Comparison of ENCODE assay signal across 8 mouse cellular contexts in the genomic region with DNA sequence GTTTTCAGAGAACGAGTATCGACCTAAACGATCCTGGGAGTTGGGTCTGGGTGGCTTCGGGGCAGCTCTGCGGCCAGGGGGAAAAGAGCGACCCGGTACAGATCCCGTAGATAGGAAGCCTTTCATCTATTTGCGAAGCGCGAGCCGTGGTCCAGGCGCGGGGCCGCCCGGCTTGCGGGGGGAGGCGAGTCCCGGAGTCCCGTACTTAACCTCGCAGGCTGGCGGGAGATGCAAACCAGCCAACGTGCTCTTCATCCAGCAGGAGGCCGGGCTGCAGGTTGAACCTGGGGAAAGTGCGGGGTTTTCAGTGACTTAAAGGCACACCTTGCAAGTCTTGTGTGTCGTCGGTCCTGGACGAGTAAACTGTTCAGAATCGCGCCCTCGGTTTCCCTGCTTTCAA. TPM values are rescaled to one million over a fixed set of nuclear protein-coding genes. Genes with fewer than 3 reads are reported as not detected.
DNase-seq lines count a peak whose midpoint lies in the region; ATAC-seq and TF ChIP-seq lines count a peak whose summit lies in the region.

No protein-coding gene starts in this region.

- ATAC-seq in kidney, embryonic 14.5 days (ENCODE audit: low FRiP score, low TSS enrichment) = no peak
- ATAC-seq in common myeloid progenitor, adult 5-6 weeks (replicated peaks; ENCODE audit: low read depth, poor library complexity, severe bottlenecking) = peak; percentile 37
- no peak for ATAC-seq in hindbrain, embryonic 15.5 days (ENCODE audit: low FRiP score, low read depth)

- H3K27me3 ChIP-seq in kidney, embryonic 14.5 days (ENCODE audit: control insufficient read depth, insufficient read depth, low read length) = no peaks in the 10 kb centered on the region
- H3K27me3 ChIP-seq in ES-Bruce4 (ENCODE audit: control insufficient read depth, insufficient read depth, low read length, poor library complexity, severe bottlenecking) = no peaks in the 10 kb centered on the region
- H3K27me3 ChIP-seq in hindbrain, embryonic 15.5 days = no peaks in the 10 kb centered on the region

- H3K9me3 ChIP-seq in kidney, embryonic 14.5 days (ENCODE audit: control insufficient read depth, low read length) = no peaks in the 10 kb centered on the region
- H3K9me3 ChIP-seq in ES-Bruce4 (replicated peaks; ENCODE audit: control insufficient read depth, insufficient read depth, low read length, poor library complexity, severe bottlenecking) = no peaks in the 10 kb centered on the region
- H3K9me3 ChIP-seq in hindbrain, embryonic 15.5 days = no peaks in the 10 kb centered on the region

- TF ChIP-seq CTCF in ES-Bruce4 (IDR thresholded peaks at IDR 0.05; ENCODE audit: low read depth, low read length) = no peak

- peaks cover 45% of the 10 kb centered on the region for H3K36me3 ChIP-seq in kidney, embryonic 14.5 days (ENCODE audit: control insufficient read depth, insufficient read depth, low read length)
- H3K36me3 ChIP-seq in ES-Bruce4 (ENCODE audit: control insufficient read depth, insufficient read depth, low read length, poor library complexity, severe bottlenecking) (peaks cover 43% of the 10 kb centered on the region), macrophage (ENCODE audit: inconsistent target) (peaks cover 34% of the 10 kb centered on the region; the same call in 1 of the 2 replicates)
- H3K36me3 ChIP-seq in hindbrain, embryonic 15.5 days = peaks cover 41% of the 10 kb centered on the region

- no peak for DNase-seq in kidney, adult 11 months
- DNase-seq in adrenal gland, postnatal 10 days = no peak
- DNase-seq in cerebellum, adult 8-10 months = no peak

- no peak for TF ChIP-seq POLR2A in ES-Bruce4 (IDR thresholded peaks at IDR 0.05; ENCODE audit: insufficient read depth, low read length)

- H3K9ac ChIP-seq in kidney, embryonic 14.5 days (ENCODE audit: low read depth, low read length) = peak overlapping the region; percentile 91
- H3K9ac ChIP-seq in ES-Bruce4 (ENCODE audit: low read depth, poor library complexity, severe bottlenecking) = peak overlapping the region; percentile 89
- H3K9ac ChIP-seq in hindbrain, embryonic 15.5 days = peak overlapping the region; percentile 83

- under 1% methylated on average over 31 of the region's 31 CpGs for WGBS in kidney, embryonic 14.5 days
- WGBS in hindbrain, embryonic 15.5 days = under 1% methylated on average over 31 of the region's 31 CpGs
- 1% methylated on average over 31 of the region's 31 CpGs for WGBS in macrophage (ENCODE audit: missing documents)

- peak overlapping the region; percentile 83 for H3K4me3 ChIP-seq in kidney, embryonic 14.5 days (ENCODE audit: low read length)
- H3K4me3 ChIP-seq in ES-Bruce4 (ENCODE audit: low read depth, low read length) = peak overlapping the region; percentile 98
- H3K4me3 ChIP-seq in hindbrain, embryonic 15.5 days = peak overlapping the region; percentile 78
- peak overlapping the region; percentile 80 for H3K4me3 ChIP-seq in macrophage (ENCODE audit: inconsistent target)

- TF ChIP-seq EP300 in ES-Bruce4 (IDR thresholded peaks at IDR 0.05; ENCODE audit: insufficient read depth, low read depth, low read length) = no peak

- H3K79me2 ChIP-seq in macrophage (ENCODE audit: inconsistent target) = peaks cover 25% of the 10 kb centered on the region; the same call in 1 of the 2 replicates

- H3K4me2 ChIP-seq in kidney, embryonic 14.5 days (replicated peaks; ENCODE audit: low read depth, low read length) = peak overlapping the region; percentile 51
- H3K4me2 ChIP-seq in hindbrain, embryonic 15.5 days = peak overlapping the region; percentile 73

- peak overlapping the region; percentile 67; the same call in 1 of the 2 replicates for H3K27ac ChIP-seq in kidney, embryonic 14.5 days (ENCODE audit: low read depth, low read length)
- 0 out of 2 replicates have a peak overlapping the region, but pooled peaks have one; percentile 1 for H3K27ac ChIP-seq in ES-Bruce4 (ENCODE audit: insufficient read depth, low read length)
- H3K27ac ChIP-seq in hindbrain, embryonic 15.5 days (replicated peaks) = peak overlapping the region; percentile 84
- H3K27ac ChIP-seq in macrophage = no peak overlapping the region

- peaks cover 15% of the 10 kb centered on the region; the same call in 1 of the 2 replicates for H3K4me1 ChIP-seq in kidney, embryonic 14.5 days (ENCODE audit: control insufficient read depth, insufficient read depth, low read length)
- no peaks in the 10 kb centered on the region for H3K4me1 ChIP-seq in ES-Bruce4 (ENCODE audit: control insufficient read depth, insufficient read depth, low read length)
- H3K4me1 ChIP-seq in hindbrain, embryonic 15.5 days (replicated peaks) = peaks cover 27% of the 10 kb centered on the region

RNA-seq across cellular contexts. Expression of gene Drosha, which starts 0.3 kb away (rescaled TPM):
- 30.9 and 50.1 TPM in 2 replicates for polyA plus RNA-seq in kidney, embryonic 14.5 days (2014; fragmentation: Nextera tagmentation; extraction: Ambion mirVana)
- 120 and 123 TPM in 2 replicates for polyA plus RNA-seq in ES-Bruce4 (2011; ENCODE audit: insufficient read depth, insufficient read length, low read depth, missing spikeins)
- 24.7 and 46.8 TPM in 2 replicates for total RNA-seq in common myeloid progenitor, adult 5-6 weeks (2017)
- 47.2 and 51.4 TPM in 2 replicates for polyA plus RNA-seq in hindbrain, embryonic 15.5 days (2015; fragmentation: Nextera tagmentation; extraction: Ambion mirVana)
- 100 to 1,000 TPM in 2 of 26 experiments, 10 to 100 TPM in 23, 1 to 10 TPM in 1; 3.9 to 110 (median 65.7) TPM for total RNA-seq in macrophage (2018; cell fraction: chromatin; rRNA removed)
- total RNA-seq in macrophage (2018; cell fraction: cytosol; rRNA removed) = 10 to 100 TPM; 16.6 to 42.4 (median 27.2) TPM
- 10 to 100 TPM in 24 of 26 experiments, 1 to 10 TPM in 2; 6.0 to 60.1 (median 39.0) TPM for total RNA-seq in macrophage (2018; cell fraction: nucleus; rRNA removed)
- polyA plus RNA-seq in macrophage (2018) = 14.9 to 25.8 TPM (median 21.2 TPM) in 3 replicates
- 10 to 100 TPM; 26.0 to 36.2 TPM for total RNA-seq in adrenal gland, postnatal 10 days (2021)

RNA-seq across cellular contexts. Expression of gene 6030458C11Rik, which starts 0.5 kb away (rescaled TPM):
- polyA plus RNA-seq in kidney, embryonic 14.5 days (2014; fragmentation: Nextera tagmentation; extraction: Ambion mirVana) = 31.0 and 43.2 TPM in 2 replicates
- polyA plus RNA-seq in ES-Bruce4 (2011; ENCODE audit: insufficient read depth, insufficient read length, low read depth, missing spikeins) = 49.5 and 54.8 TPM in 2 replicates
- 21.8 and 22.3 TPM in 2 replicates for total RNA-seq in common myeloid progenitor, adult 5-6 weeks (2017)
- 32.8 and 34.4 TPM in 2 replicates for polyA plus RNA-seq in hindbrain, embryonic 15.5 days (2015; fragmentation: Nextera tagmentation; extraction: Ambion mirVana)
- total RNA-seq in macrophage (2018; cell fraction: chromatin; rRNA removed) = 10 to 100 TPM in 18 of 26 experiments, 1 to 10 TPM in 8; 5.1 to 48.5 (median 23.6) TPM
- total RNA-seq in macrophage (2018; cell fraction: cytosol; rRNA removed) = 10 to 100 TPM in 23 of 26 experiments, 1 to 10 TPM in 3; 7.2 to 19.2 (median 15.1) TPM
- total RNA-seq in macrophage (2018; cell fraction: nucleus; rRNA removed) = 10 to 100 TPM in 23 of 26 experiments, 1 to 10 TPM in 3; 7.0 to 53.4 (median 19.0) TPM
- 13.7 to 22.0 TPM (median 14.7 TPM) in 3 replicates for polyA plus RNA-seq in macrophage (2018)
- total RNA-seq in adrenal gland, postnatal 10 days (2021) = 10 to 100 TPM; 13.8 to 15.4 TPM
